Mouse (Mus musculus) limb, embryonic 10.5 days (tissue): ENCODE measurements around the gene Fbxo6. TPM values are rescaled to one million over a fixed set of nuclear protein-coding genes. Genes with fewer than 3 reads are reported as not detected.

ENCODE experiments used
- DNase-seq: peaks from one replicate; pipeline ENCODE4 v3.0.0-alpha.2; 2017; ENCODE audit warnings: low spot score
- H3K27ac ChIP-seq: fragments of 300-500 bp; sonication (generic); 2 replicates; pipeline ENCODE4 v1.5.1; 2016; ENCODE audit warnings: mild to moderate bottlenecking
- H3K27me3 ChIP-seq: fragments of 300-500 bp; sonication (generic); 2 replicates; pipeline ENCODE4 v1.6.1; 2016; ENCODE audit warnings: low read depth, mild to moderate bottlenecking; ENCODE audit not compliant: poor library complexity, severe bottlenecking
- H3K36me3 ChIP-seq: fragments of 300-500 bp; sonication (generic); 2 replicates; pipeline ENCODE4 v1.6.1; 2016; ENCODE audit warnings: mild to moderate bottlenecking, moderate library complexity
- H3K4me1 ChIP-seq: fragments of 300-500 bp; sonication (generic); 2 replicates; pipeline ENCODE4 v1.6.1; 2016
- H3K4me3 ChIP-seq: fragments of 300-500 bp; sonication (generic); 2 replicates; pipeline ENCODE4 v1.5.1; 2016; ENCODE audit warnings: mild to moderate bottlenecking, moderate library complexity
- H3K9me3 ChIP-seq: fragments of 300-500 bp; sonication (generic); replicated peaks from 2 replicates; pipeline ENCODE4 v1.6.1; 2016; ENCODE audit warnings: mild to moderate bottlenecking
- WGBS: fragments of 180-500 bp; shearing (Covaris S2); methylation state at CpG from one replicate; pipeline ENCODE4 v1.1.7; 2016; 5-methylcytosine and 5-hydroxymethylcytosine counted together
- microRNA-seq: library from miRNA; unstranded; fragments of <30 nt; microRNA quantifications from one replicate; pipeline ENCODE4, GENCODE M21; 2017
- polyA plus RNA-seq: library from polyadenylated mRNA; unstranded; fragments of >200 nt; fragmentation: Nextera tagmentation; extraction: Ambion mirVana; gene quantifications from 2 replicates; pipeline ENCODE4 v1.2.1, GENCODE M21; 2016

The Fbxo6 gene
- polyA plus RNA-seq, 1 experiment from 2014 or later, result 11.1 TPM

DNA sequence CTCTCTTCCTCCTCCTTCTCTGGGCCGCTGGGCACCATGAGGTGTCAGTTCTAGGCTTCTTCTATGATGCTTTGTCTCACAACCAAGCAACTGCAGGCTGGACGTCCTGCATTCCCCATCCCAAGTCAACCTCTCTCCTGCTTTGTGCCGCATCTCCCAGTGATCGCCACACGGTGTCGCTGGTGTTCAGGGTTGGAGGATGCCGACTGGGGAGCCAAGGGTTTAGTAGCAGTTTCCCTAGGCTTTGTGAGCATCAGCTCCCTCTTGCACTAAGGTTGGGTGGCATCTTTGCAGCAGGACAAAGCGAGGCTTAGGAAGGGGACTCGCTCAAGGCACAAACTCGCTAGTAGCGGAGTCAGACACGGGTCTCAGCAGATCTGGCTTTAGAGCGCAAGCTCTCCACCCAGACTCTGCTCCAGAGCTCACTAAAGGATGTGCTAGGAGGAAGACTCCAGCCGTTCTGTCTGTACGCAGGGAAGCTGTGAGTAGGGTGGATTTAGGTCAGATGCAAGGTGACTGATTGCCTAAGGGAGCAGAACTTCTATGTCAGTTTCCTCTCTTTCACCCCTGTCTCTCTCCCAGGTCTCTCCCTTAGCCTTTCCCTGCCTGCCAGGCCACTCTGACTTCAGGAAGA is 37.1 kb downstream of the Fbxo6 start:
- Histone ChIP-seq H3K36me3 (no peaks in the 10 kb centered on the region), H3K4me3 (peak overlapping the region; percentile 18), H3K4me1 (peaks cover 17% of the 10 kb centered on the region), H3K9me3 (no peaks in the 10 kb centered on the region), H3K27ac (peak overlapping the region; percentile 70), H3K27me3 (0 out of 2 replicates have a peak, but pooled peaks cover 8% of the 10 kb centered on the region)
- WGBS, result 6% methylated on average over 15 of the region's 15 CpGs
- DNase-seq, result peak; percentile 96

DNA sequence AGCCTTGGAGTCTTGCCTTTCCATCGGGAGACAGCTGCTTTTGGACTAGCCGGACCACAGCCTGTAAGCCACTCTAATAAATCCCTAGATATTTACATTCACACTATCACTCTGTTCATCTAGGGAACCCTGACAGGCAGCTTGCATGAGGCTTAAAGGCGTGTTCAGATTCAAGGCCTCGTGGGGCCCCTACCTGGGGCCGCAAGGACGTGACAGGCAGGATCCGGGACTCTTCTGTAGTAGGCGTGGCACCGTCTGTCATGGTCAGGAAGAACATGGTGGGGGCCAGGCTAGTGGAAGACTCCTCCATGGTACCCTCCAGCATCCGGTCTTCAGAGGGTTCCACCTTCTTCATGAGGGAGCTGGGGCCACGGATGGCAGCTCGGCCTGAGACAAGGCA is 39.4 kb downstream of the Fbxo6 start:
- Histone ChIP-seq H3K36me3 (no peaks in the 10 kb centered on the region), H3K4me3 (no peak overlapping the region), H3K27ac (no peak overlapping the region), H3K4me1 (peaks cover 26% of the 10 kb centered on the region), H3K27me3 (peaks cover 21% of the 10 kb centered on the region), H3K9me3 (no peaks in the 10 kb centered on the region)
- 85% methylated on average over 12 of the region's 12 CpGs for WGBS
- no peak for DNase-seq

DNA sequence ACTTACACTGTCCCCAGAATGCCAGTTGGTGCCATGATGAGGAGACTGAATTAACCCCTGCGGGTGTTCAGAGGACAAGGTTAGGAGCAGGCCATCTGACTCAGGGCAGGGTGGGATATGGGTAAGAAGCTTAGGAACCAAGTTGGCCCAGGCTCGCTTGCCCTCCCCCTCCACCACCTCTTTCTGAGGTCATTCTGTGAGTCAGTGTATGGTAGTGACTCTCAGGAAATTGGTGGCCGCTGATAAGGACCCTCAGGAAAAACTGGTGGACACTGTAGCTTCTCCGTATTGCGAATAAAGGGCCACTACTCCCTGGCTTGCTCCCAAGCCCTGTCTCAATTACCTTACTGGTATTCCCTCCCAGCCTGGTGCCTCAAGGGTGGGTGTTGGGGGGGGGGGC is 42.7 kb downstream of the Fbxo6 start:
- no peak for DNase-seq
- Histone ChIP-seq H3K4me3 (no peak overlapping the region), H3K36me3 (no peaks in the 10 kb centered on the region), H3K4me1 (peaks cover 14% of the 10 kb centered on the region), H3K27me3 (peaks cover 23% of the 10 kb centered on the region), H3K27ac (no peak overlapping the region), H3K9me3 (no peaks in the 10 kb centered on the region)
- WGBS, result 74% methylated on average over 5 of the region's 5 CpGs

DNA sequence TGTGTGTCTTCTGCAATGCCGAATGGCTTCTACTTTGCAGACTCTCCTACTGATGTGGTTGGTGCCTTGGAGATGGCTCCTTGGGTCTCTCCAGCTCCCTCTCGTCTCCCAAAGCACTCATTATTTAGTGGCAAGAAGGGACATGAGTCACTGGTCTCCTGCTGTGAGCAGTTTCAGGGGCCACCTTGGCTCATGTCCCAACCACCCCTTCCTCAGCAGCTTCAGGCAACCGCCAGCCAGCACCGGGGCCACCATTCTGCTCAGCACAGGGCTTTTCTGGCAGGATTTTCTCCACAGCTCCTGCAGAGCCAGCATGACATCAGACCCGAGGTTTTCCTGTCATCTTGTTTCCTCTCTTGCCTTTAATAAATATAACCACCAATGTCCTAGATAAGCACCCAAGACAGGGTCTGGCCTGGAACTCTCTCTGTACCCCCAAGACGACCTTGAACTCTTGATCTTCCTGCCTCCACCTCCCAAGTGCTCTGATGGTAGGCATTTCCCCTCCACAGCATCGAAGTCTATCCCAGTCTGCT is 43.3 kb downstream of the Fbxo6 start:
- WGBS, result 51% methylated on average over 7 of the region's 7 CpGs
- H3K27me3 ChIP-seq, result peaks cover 23% of the 10 kb centered on the region
- H3K27ac ChIP-seq, result no peak overlapping the region
- H3K4me3 ChIP-seq, result no peak overlapping the region
- DNase-seq, result no peak
- H3K36me3 ChIP-seq, result no peaks in the 10 kb centered on the region
- no peaks in the 10 kb centered on the region for H3K9me3 ChIP-seq
- H3K4me1 ChIP-seq, result peaks cover 14% of the 10 kb centered on the region

DNA sequence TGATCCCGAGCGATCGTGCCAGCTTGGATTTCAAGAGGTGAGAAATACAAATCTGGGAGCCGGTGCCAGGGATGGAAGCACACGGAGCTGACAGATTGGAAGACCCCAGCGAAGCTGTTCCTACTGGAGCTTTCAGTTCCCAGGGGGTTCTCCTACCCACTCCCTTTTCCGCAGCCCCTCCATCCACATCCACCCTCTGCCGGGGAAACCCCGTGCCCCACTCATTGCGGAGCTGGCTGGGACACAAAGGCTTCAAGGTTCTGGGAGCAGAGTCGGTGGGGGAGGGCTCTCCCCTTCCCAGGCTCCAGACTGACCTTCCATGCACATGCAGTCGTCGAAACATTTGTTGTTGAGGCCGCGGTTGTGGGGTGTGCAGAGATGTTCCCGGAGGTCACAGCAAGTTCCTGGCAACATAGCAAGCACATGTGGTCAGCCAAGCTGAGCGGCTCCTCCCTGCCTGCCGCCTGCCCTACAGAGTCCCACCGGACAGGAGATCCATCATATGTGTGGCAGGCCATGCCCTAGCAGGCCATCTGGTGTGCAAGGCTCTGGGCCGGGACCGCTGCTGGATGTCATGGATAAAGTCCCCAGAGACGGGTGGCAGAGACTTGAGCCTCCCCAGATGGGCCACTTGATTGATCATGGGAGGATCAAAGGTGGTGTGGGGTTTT is 44.2 kb downstream of the Fbxo6 start:
- H3K4me1 ChIP-seq, result peaks cover 14% of the 10 kb centered on the region
- 25% methylated on average over 22 of the region's 22 CpGs for WGBS
- no peaks in the 10 kb centered on the region for H3K36me3 ChIP-seq
- DNase-seq, result peak; percentile 60
- no peaks in the 10 kb centered on the region for H3K9me3 ChIP-seq
- peak overlapping the region; percentile 54 for H3K27ac ChIP-seq
- H3K27me3 ChIP-seq, result peaks cover 23% of the 10 kb centered on the region
- H3K4me3 ChIP-seq, result no peak overlapping the region

DNA sequence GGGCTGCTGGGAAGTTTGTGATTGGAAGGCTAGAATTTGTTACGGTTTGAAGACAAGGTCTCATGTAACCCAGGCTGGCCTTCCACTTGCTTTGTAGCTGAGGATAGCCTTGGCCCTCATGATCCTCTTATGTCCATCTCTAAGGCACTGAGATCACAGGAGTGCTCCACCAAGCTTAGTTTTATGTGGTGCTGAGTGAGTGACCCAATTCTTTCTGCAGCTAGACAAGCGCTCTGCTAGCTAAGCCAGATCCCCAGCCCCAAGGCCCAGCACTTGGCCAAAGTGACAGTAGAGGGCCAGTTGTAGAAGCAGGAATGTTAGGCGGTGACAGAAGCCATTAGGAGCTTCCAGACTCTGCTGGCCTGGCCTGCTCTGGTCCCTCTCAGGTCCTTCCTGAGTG is 47.8 kb downstream of the Fbxo6 start:
- no peak overlapping the region for H3K27ac ChIP-seq
- peaks cover 35% of the 10 kb centered on the region for H3K27me3 ChIP-seq
- no peaks in the 10 kb centered on the region for H3K36me3 ChIP-seq
- 75% methylated on average over 3 of the region's 3 CpGs for WGBS
- H3K9me3 ChIP-seq, result no peaks in the 10 kb centered on the region
- H3K4me1 ChIP-seq, result peaks cover 27% of the 10 kb centered on the region
- H3K4me3 ChIP-seq, result no peak overlapping the region
- no peak for DNase-seq

DNA sequence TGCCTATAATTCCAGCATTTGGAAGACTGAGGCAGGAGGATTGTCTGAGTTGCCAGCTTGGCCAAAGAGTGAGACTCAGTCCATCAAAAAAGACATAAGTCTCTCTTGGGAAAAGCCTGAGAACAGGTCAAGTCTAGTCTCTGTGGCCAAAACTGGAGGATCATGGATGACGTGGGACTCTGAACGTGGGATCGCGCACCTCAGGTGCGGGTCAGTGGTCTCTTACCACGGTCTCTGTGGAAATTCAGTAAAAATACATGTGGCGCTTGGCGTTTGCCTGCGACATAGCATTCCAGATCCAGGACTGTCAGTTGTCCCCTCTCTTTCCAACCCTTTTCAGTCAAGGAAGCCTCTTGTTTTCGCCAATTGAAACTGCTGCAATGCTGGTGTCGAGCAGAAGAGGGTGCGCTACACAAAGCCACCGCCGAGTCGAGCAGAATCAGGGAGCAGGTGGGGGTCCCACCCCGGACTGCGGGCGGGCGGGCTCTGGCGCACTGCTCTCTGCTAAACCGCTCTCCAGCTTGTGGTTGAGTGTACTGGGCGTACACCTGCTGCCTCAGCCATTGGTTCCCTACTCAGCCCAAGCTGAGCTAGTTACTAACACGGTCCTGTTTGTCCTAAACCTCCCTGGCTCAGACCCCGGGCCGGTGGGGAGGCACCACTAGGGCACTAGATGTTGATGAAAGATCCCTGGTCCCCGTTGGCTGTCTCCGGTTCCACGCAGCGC is 50.0 kb downstream of the Fbxo6 start:
- peak; percentile 67 for DNase-seq
- H3K36me3 ChIP-seq, result no peaks in the 10 kb centered on the region
- peak overlapping the region; percentile 19; the same call in 1 of the 2 replicates for H3K27ac ChIP-seq
- H3K27me3 ChIP-seq, result peaks cover 17% of the 10 kb centered on the region
- 22% methylated on average over 29 of the region's 29 CpGs for WGBS
- H3K4me3 ChIP-seq, result peak overlapping the region; percentile 31
- peaks cover 13% of the 10 kb centered on the region for H3K4me1 ChIP-seq
- no peaks in the 10 kb centered on the region for H3K9me3 ChIP-seq

DNA sequence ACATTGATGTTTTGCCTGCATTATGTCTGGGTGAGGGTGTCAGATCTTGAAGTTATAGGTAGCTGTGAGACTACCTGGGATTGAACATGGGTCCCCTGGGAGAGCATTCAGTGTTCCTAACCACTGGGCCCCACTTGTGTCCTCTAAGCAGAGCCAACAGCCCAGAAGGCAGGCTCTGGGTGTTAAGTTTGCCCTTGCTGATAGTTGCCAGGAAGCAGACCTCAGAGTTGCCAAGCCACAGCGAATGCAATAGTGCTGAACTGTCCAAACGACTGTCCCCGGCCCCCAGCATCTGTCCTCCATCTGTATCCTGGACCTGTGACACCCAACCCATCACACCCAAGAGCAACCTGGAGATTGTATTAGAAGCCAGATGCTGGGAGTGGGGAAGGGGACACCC is 53.3 kb downstream of the Fbxo6 start:
- H3K36me3 ChIP-seq, result no peaks in the 10 kb centered on the region
- H3K4me3 ChIP-seq, result no peak overlapping the region
- H3K27me3 ChIP-seq, result peaks cover 12% of the 10 kb centered on the region; the same call in 1 of the 2 replicates
- no peaks in the 10 kb centered on the region for H3K9me3 ChIP-seq
- H3K27ac ChIP-seq, result no peak overlapping the region
- WGBS, result 86% methylated on average over 3 of the region's 3 CpGs
- H3K4me1 ChIP-seq, result peaks cover 13% of the 10 kb centered on the region
- no peak for DNase-seq

DNA sequence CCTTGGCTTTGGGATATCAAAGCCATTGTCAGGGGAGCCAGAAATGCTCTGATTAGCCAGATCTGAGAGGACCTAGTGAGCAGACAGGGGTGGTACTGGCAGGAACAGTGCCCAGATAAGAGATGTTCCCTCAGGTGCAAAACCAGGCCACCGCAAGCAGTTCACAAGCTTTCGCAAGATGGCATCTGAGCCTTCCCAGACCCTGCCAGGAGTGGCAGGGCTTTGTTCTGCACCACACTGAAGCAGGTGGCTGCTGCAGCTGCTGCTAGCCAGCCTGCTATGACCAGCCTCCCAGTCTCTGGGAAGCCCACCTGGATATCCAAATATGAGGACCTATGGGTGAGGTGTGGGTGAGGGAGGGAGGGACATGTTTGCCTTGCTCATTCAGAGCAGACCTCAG is 54.0 kb downstream of the Fbxo6 start:
- 94% methylated on average over 2 of the region's 2 CpGs for WGBS
- H3K9me3 ChIP-seq, result no peaks in the 10 kb centered on the region
- H3K36me3 ChIP-seq, result no peaks in the 10 kb centered on the region
- H3K4me1 ChIP-seq, result peaks cover 13% of the 10 kb centered on the region
- H3K27ac ChIP-seq, result no peak overlapping the region
- no peak overlapping the region for H3K4me3 ChIP-seq
- DNase-seq, result no peak
- H3K27me3 ChIP-seq, result peaks cover 12% of the 10 kb centered on the region; the same call in 1 of the 2 replicates

Small RNAs within 50 kb of the gene (microRNA-seq; reads per million reads assigned to microRNA genes)
- not detected for gene Mir7022

Other genes starting within 250 kb of the Fbxo6 start
- 29.7 and 31.5 TPM in 2 replicates for gene Mfn2, start 247.4 kb downstream of the Fbxo6 start, polyA plus RNA-seq
- 29.1 and 31.5 TPM in 2 replicates for gene Plod1, start 215.4 kb downstream of the Fbxo6 start, polyA plus RNA-seq
- 13.3 and 13.5 TPM in 2 replicates for gene 2510039O18Rik, start 211.2 kb downstream of the Fbxo6 start, polyA plus RNA-seq
- gene Nppb, start 166.4 kb downstream of the Fbxo6 start, polyA plus RNA-seq, result not detected in 2 replicates
- gene Nppa, start 151.4 kb downstream of the Fbxo6 start, polyA plus RNA-seq, result 2.2 and 7.7 TPM in 2 replicates
- gene Clcn6, start 113.3 kb downstream of the Fbxo6 start, polyA plus RNA-seq, result 6.3 and 9.1 TPM in 2 replicates
- gene Mthfr, start 113.1 kb downstream of the Fbxo6 start, polyA plus RNA-seq, result 23.3 and 25.8 TPM in 2 replicates
- 13.1 and 14.1 TPM in 2 replicates for gene Agtrap, start 64.1 kb downstream of the Fbxo6 start, polyA plus RNA-seq
- gene Mad2l2, start 21.8 kb downstream of the Fbxo6 start, polyA plus RNA-seq, result 71.7 and 93.8 TPM in 2 replicates
- gene Draxin, start 21.4 kb downstream of the Fbxo6 start, polyA plus RNA-seq, result 0.78 and 1.3 TPM in 2 replicates
- gene Fbxo44, start 8.3 kb upstream of the Fbxo6 start, polyA plus RNA-seq, result 4.4 and 9.7 TPM in 2 replicates
- 0.49 and 0.65 TPM in 2 replicates for gene Fbxo2, start 8.5 kb upstream of the Fbxo6 start, polyA plus RNA-seq
- gene Disp3, start 135.8 kb upstream of the Fbxo6 start, polyA plus RNA-seq, result 0.33 and 0.60 TPM in 2 replicates